Mouse (Mus musculus) midbrain, embryonic 11.5 days (tissue): Measurements from ENCODE around the gene Rcan1. TPM values are rescaled to one million over a fixed set of nuclear protein-coding genes. Genes with fewer than 3 reads are reported as not detected.

Source experiments
- ATAC-seq: fragments of 200-750 bp; cut with Nextera tagmentation; 2 replicates; pipeline ENCODE4 v1.8.0; 2017; ENCODE audit warnings: moderate TSS enrichment, moderate library complexity; ENCODE audit not compliant: low FRiP score
- DNase-seq: peaks from one replicate; pipeline ENCODE4 v3.0.0; 2015; ENCODE audit warnings: low spot score; ENCODE audit errors: missing footprints
- H3K27ac ChIP-seq: fragments of 300-500 bp; sonication (generic); 2 replicates; pipeline ENCODE4 v1.5.1; 2014; ENCODE audit warnings: low read depth, low read length
- H3K27me3 ChIP-seq: fragments of 300-500 bp; sonication (generic); 2 replicates; pipeline ENCODE4 v1.6.1; 2014; ENCODE audit warnings: mild to moderate bottlenecking, low read length, moderate library complexity, mixed read lengths; ENCODE audit not compliant: control insufficient read depth, insufficient read depth
- H3K36me3 ChIP-seq: fragments of 300-500 bp; sonication (generic); 2 replicates; pipeline ENCODE4 v1.6.1; 2014; ENCODE audit warnings: mild to moderate bottlenecking, low read length, moderate library complexity, mixed read lengths; ENCODE audit not compliant: control insufficient read depth, insufficient read depth
- H3K4me1 ChIP-seq: fragments of 300-500 bp; sonication (generic); 2 replicates; pipeline ENCODE4 v1.6.1; 2014; ENCODE audit warnings: low read length; ENCODE audit not compliant: control insufficient read depth, insufficient read depth
- H3K4me2 ChIP-seq: fragments of 300-500 bp; sonication (generic); 2 replicates; pipeline ENCODE4 v1.6.1; 2014; ENCODE audit warnings: mild to moderate bottlenecking, moderate library complexity
- H3K4me3 ChIP-seq: fragments of 300-500 bp; sonication (generic); 2 replicates; pipeline ENCODE4 v1.5.1; 2014; ENCODE audit warnings: low read depth, low read length
- H3K9ac ChIP-seq: fragments of 300-500 bp; sonication (generic); 2 replicates; pipeline ENCODE4 v1.6.1; 2014; ENCODE audit warnings: low read length
- H3K9me3 ChIP-seq: fragments of 300-500 bp; sonication (generic); 2 replicates; pipeline ENCODE4 v1.6.1; 2016; ENCODE audit warnings: low read length; ENCODE audit not compliant: control insufficient read depth
- WGBS: fragments of 180-500 bp; shearing (Covaris S2); extraction: QIAGEN DNeasy Blood & Tissue Kit; methylation state at CpG from one replicate; pipeline ENCODE4 v1.1.7; 2014; 5-methylcytosine and 5-hydroxymethylcytosine counted together
- polyA plus RNA-seq: library from polyadenylated mRNA; unstranded; fragments of >200 nt; fragmentation: Nextera tagmentation; extraction: Ambion mirVana; gene quantifications from 2 replicates; pipeline ENCODE4 v1.2.1, GENCODE M21; 2014

Gene Rcan1
- polyA plus RNA-seq, 1 experiment from 2014 or later: 40.7 TPM

DNA sequence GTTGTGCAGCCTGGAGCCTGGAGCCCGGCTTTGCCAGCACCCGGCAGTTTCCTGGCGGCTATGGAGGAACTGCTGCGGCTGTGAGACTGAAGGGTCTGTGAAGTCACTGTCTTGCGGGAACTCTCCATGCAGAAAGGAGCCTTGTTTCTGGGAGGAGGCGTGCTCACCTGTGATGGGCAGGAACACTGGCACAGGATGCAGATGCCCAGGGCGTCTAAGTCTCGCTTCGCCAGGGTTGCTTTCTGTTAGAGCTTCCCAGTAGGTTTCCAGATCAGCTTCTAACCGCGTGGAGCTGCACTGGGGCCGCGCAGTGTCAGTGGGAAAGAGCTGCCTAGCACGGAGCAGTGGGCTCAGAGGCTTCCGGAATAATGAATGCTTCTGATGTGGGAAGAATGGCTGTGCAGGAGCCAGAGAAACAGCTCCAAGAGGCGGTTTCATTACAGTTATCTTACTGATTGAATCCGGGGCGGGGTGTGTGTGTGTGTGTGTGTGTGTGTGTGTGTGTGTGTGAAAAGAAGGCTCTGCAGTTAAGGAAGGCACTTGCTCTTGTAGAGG lies 35.2 kb downstream of the Rcan1 start:
- no peak overlapping the region for H3K4me2 ChIP-seq
- no peak overlapping the region for H3K9ac ChIP-seq
- H3K4me3 ChIP-seq: no peak overlapping the region
- H3K9me3 ChIP-seq: no peaks in the 10 kb centered on the region
- 86% methylated on average over 18 of the region's 18 CpGs for WGBS
- no peaks in the 10 kb centered on the region for H3K36me3 ChIP-seq
- 0 out of 2 replicates have a peak, but pooled peaks cover 5% of the 10 kb centered on the region for H3K4me1 ChIP-seq
- DNase-seq: no peak
- H3K27me3 ChIP-seq: no peaks in the 10 kb centered on the region
- no peak overlapping the region for H3K27ac ChIP-seq
- ATAC-seq: no peak

GRCm38 (mm10) chr16:92433176-92433575 lies 37.5 kb downstream of the Rcan1 start:
- Histone ChIP-seq H3K9me3 (no peaks in the 10 kb centered on the region), H3K4me2 (no peak overlapping the region), H3K4me1 (0 out of 2 replicates have a peak, but pooled peaks cover 3% of the 10 kb centered on the region), H3K4me3 (no peak overlapping the region), H3K27ac (no peak overlapping the region), H3K36me3 (no peaks in the 10 kb centered on the region), H3K9ac (no peak overlapping the region), H3K27me3 (no peaks in the 10 kb centered on the region)
- DNase-seq: no peak
- no peak for ATAC-seq
- 89% methylated on average over 3 of the region's 3 CpGs for WGBS

DNA sequence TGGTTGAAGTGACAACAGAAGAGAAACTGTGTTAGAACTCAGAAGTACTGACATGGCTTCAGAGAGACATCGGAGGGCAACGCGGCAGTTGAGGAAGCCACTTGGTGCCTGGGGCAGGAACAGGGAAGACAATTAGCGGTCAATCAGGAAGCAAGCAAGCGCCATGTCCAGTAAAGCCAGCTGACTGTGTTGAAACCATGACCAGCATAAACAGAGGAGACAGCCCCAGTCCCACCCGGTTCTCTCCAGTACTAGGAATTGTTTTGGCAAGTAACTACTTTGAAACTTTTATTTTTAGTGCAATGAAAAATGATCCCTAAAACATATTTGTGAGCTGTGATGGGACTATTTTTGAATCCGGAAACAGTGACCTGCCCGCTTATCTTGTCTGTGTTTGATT lies 39.9 kb downstream of the Rcan1 start:
- no peaks in the 10 kb centered on the region for H3K36me3 ChIP-seq
- H3K27me3 ChIP-seq: no peaks in the 10 kb centered on the region
- no peak overlapping the region for H3K9ac ChIP-seq
- H3K27ac ChIP-seq: no peak overlapping the region
- peaks cover 8% of the 10 kb centered on the region for H3K4me1 ChIP-seq
- WGBS: 95% methylated on average over 8 of the region's 8 CpGs
- no peak overlapping the region for H3K4me2 ChIP-seq
- DNase-seq (no peak), ATAC-seq (no peak)
- no peaks in the 10 kb centered on the region for H3K9me3 ChIP-seq
- H3K4me3 ChIP-seq: no peak overlapping the region

- Histone ChIP-seq H3K4me1 (peaks cover 8% of the 10 kb centered on the region), H3K36me3 (no peaks in the 10 kb centered on the region), H3K27ac (no peak overlapping the region), H3K9ac (no peak overlapping the region), H3K4me3 (no peak overlapping the region), H3K4me2 (no peak overlapping the region), H3K9me3 (no peaks in the 10 kb centered on the region), H3K27me3 (no peaks in the 10 kb centered on the region)
- DNase-seq (no peak), ATAC-seq (no peak)
- 81% methylated on average over 19 of the region's 19 CpGs for WGBS
Observed at GRCm38 (mm10) chr16:92428197-92428950, 42.3 kb downstream of the Rcan1 start.

GRCm38 (mm10) chr16:92426708-92427107 lies 44.0 kb downstream of the Rcan1 start:
- no peak overlapping the region for H3K4me2 ChIP-seq
- H3K4me1 ChIP-seq: peaks cover 8% of the 10 kb centered on the region
- H3K9ac ChIP-seq: no peak overlapping the region
- H3K27me3 ChIP-seq: no peaks in the 10 kb centered on the region
- H3K36me3 ChIP-seq: no peaks in the 10 kb centered on the region
- DNase-seq: no peak
- no peak overlapping the region for H3K4me3 ChIP-seq
- ATAC-seq: no peak
- H3K27ac ChIP-seq: no peak overlapping the region
- H3K9me3 ChIP-seq: no peaks in the 10 kb centered on the region
- 37% methylated on average over 6 of the region's 6 CpGs for WGBS

DNA sequence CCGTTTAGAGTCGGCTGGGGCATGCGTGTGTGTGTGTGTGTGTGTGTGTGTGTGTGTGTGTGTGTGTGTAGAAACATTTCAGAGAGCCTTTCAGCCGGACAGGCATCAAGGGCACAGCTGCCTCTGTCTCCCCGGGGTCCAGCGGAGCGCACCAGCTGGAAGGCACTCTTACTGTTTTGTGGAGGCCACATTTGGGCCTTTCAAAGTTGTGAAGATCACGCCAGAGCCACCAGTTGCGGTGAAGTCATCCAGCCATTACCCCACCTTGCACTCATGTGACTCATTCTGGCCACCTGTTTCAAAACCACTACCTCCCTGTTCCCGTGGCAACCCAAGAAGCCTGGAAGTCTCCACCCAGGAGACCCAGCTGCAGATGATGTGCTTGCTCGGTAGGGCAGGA lies 44.8 kb downstream of the Rcan1 start:
- H3K9me3 ChIP-seq: no peaks in the 10 kb centered on the region
- no peak overlapping the region for H3K27ac ChIP-seq
- peaks cover 8% of the 10 kb centered on the region for H3K4me1 ChIP-seq
- no peak overlapping the region for H3K4me3 ChIP-seq
- no peak for ATAC-seq
- no peak overlapping the region for H3K9ac ChIP-seq
- H3K27me3 ChIP-seq: no peaks in the 10 kb centered on the region
- no peaks in the 10 kb centered on the region for H3K36me3 ChIP-seq
- DNase-seq: peak; percentile 86
- 68% methylated on average over 11 of the region's 11 CpGs for WGBS
- H3K4me2 ChIP-seq: no peak overlapping the region

- DNase-seq (no peak), ATAC-seq (no peak)
- Histone ChIP-seq H3K4me2 (no peak overlapping the region), H3K36me3 (no peaks in the 10 kb centered on the region), H3K9ac (no peak overlapping the region), H3K4me1 (peaks cover 8% of the 10 kb centered on the region), H3K9me3 (no peaks in the 10 kb centered on the region), H3K27ac (no peak overlapping the region), H3K27me3 (no peaks in the 10 kb centered on the region), H3K4me3 (no peak overlapping the region)
- 72% methylated on average over 10 of the region's 10 CpGs for WGBS
Observed at GRCm38 (mm10) chr16:92423363-92423762, 47.3 kb downstream of the Rcan1 start.

GRCm38 (mm10) chr16:92422435-92423362 lies 48.0 kb downstream of the Rcan1 start:
- ATAC-seq (no peak), DNase-seq (no peak)
- peaks cover 8% of the 10 kb centered on the region for H3K4me1 ChIP-seq
- H3K27me3 ChIP-seq: no peaks in the 10 kb centered on the region
- H3K9me3 ChIP-seq: no peaks in the 10 kb centered on the region
- H3K36me3 ChIP-seq: no peaks in the 10 kb centered on the region
- 87% methylated on average over 13 of the region's 13 CpGs for WGBS
- no peak overlapping the region for H3K4me3 ChIP-seq
- H3K4me2 ChIP-seq: no peak overlapping the region
- no peak overlapping the region for H3K9ac ChIP-seq
- H3K27ac ChIP-seq: no peak overlapping the region
